Mouse (Mus musculus): Measurements from ENCODE around the gene Stox2. TPM values are rescaled to one million over a fixed set of nuclear protein-coding genes. Genes with fewer than 3 reads are reported as not detected.
"Not testable (repeated sequence)": the region's sequence is repeated elsewhere in the genome, so short reads cannot be mapped to it uniquely, and the experiment has no call there.

The Stox2 gene
- 46.7 and 47.0 TPM in 2 replicates for polyA plus RNA-seq (2015; fragmentation: Nextera tagmentation; extraction: Ambion mirVana)

GRCm38 (mm10) chr8:47446312-47447046 is at the start of gene Stox2:
TSS of gene Stox2 (minus strand) at chr8:47446362.
- Histone ChIP-seq H3K4me3 (no peak within 1 kb of the TSS), H3K9ac (no peak within 1 kb of the TSS), H3K9me3 (replicated peaks) (no peaks in the 10 kb centered on the region), H3K27me3 (no peaks in the 10 kb centered on the region), H3K4me1 (no peaks in the 10 kb centered on the region), H3K27ac (no peak within 1 kb of the TSS), H3K4me2 (no peak within 1 kb of the TSS), H3K36me3 (ENCODE audit: poor library complexity, severe bottlenecking) (no peaks in the 10 kb centered on the region)
- WGBS = 90% methylated on average over 19 of the region's 19 CpGs
- no peak for ATAC-seq

DNA sequence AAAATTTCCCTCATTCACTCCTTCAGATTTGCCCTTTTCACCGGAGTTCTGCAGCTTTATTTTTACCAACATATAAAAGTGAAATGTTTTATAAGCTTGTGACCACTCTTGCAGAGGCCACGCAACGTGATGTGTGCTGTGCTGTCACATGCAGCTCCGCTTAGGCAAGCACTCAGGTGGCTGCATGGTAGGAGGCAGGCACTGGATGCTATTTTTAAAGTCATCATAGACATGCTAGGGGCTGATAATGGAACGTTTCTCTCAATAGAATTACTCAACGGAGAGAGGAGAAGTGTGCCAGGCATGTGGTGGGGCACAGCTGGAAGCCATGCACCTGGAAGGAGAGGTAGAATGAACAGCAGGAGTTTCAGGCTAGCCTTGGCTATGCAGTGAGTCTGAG is 49.3 kb upstream of the Stox2 start:
- no peak for ATAC-seq

GRCm38 (mm10) chr8:47494602-47495153 is 48.5 kb upstream of the Stox2 start:
- Histone ChIP-seq H3K27me3 (no peaks in the 10 kb centered on the region), H3K27ac (no peak overlapping the region), H3K4me1 (no peaks in the 10 kb centered on the region), H3K36me3 (ENCODE audit: poor library complexity, severe bottlenecking) (peaks cover 89% of the 10 kb centered on the region), H3K4me3 (no peak overlapping the region), H3K9ac (no peak overlapping the region), H3K9me3 (replicated peaks) (no peaks in the 10 kb centered on the region), H3K4me2 (no peak overlapping the region)
- no peak for ATAC-seq
- 94% methylated on average over 12 of the region's 12 CpGs for WGBS

More for the DNA sequence above, 49.3 kb upstream of the Stox2 start:
- Histone ChIP-seq H3K4me3 (no peak overlapping the region), H3K9me3 (replicated peaks) (no peaks in the 10 kb centered on the region), H3K27ac (no peak overlapping the region), H3K4me1 (no peaks in the 10 kb centered on the region), H3K36me3 (ENCODE audit: poor library complexity, severe bottlenecking) (peaks cover 92% of the 10 kb centered on the region), H3K27me3 (no peaks in the 10 kb centered on the region), H3K9ac (no peak overlapping the region), H3K4me2 (no peak overlapping the region)
- 88% methylated on average over 6 of the region's 6 CpGs for WGBS

DNA sequence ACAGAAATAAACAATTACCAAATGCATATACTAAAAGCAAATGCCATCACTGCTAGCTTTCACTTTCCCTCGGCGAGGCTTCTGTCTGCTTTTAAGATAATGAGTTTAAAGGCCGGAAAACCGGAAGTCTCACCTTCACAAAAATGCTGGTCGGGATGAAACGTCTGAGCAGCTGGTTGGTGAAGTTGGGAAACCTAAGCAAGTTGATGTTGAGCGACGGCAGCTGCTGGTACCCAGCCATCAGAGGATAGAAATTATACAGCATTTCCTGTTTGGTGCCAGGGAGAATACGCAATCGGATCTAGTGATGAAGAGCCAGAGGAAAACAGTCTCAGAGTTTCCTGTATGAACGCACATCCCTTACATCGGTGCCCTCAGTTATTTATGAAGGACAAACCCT is 46.9 kb upstream of the Stox2 start:
- Histone ChIP-seq H3K36me3 (ENCODE audit: poor library complexity, severe bottlenecking) (peaks cover 89% of the 10 kb centered on the region), H3K4me2 (no peak overlapping the region), H3K9me3 (replicated peaks) (no peaks in the 10 kb centered on the region), H3K27ac (no peak overlapping the region), H3K9ac (no peak overlapping the region), H3K4me3 (no peak overlapping the region), H3K4me1 (peaks cover 5% of the 10 kb centered on the region; the same call in 1 of the 2 replicates), H3K27me3 (no peaks in the 10 kb centered on the region)
- 97% methylated on average over 12 of the region's 12 CpGs for WGBS
- no peak for ATAC-seq

GRCm38 (mm10) chr8:47487231-47487630 is 41.1 kb upstream of the Stox2 start:
- H3K4me1 ChIP-seq = peaks cover 5% of the 10 kb centered on the region; the same call in 1 of the 2 replicates
- H3K9ac ChIP-seq = no peak overlapping the region
- no peak overlapping the region for H3K4me2 ChIP-seq
- peaks cover 43% of the 10 kb centered on the region for H3K36me3 ChIP-seq (ENCODE audit: poor library complexity, severe bottlenecking)
- H3K9me3 ChIP-seq (replicated peaks) = peaks cover 4% of the 10 kb centered on the region; the same call in 1 of the 2 replicates
- WGBS = 94% methylated on average over 3 of the region's 3 CpGs
- H3K27me3 ChIP-seq = no peaks in the 10 kb centered on the region
- no peak for ATAC-seq
- no peak overlapping the region for H3K27ac ChIP-seq
- no peak overlapping the region for H3K4me3 ChIP-seq

DNA sequence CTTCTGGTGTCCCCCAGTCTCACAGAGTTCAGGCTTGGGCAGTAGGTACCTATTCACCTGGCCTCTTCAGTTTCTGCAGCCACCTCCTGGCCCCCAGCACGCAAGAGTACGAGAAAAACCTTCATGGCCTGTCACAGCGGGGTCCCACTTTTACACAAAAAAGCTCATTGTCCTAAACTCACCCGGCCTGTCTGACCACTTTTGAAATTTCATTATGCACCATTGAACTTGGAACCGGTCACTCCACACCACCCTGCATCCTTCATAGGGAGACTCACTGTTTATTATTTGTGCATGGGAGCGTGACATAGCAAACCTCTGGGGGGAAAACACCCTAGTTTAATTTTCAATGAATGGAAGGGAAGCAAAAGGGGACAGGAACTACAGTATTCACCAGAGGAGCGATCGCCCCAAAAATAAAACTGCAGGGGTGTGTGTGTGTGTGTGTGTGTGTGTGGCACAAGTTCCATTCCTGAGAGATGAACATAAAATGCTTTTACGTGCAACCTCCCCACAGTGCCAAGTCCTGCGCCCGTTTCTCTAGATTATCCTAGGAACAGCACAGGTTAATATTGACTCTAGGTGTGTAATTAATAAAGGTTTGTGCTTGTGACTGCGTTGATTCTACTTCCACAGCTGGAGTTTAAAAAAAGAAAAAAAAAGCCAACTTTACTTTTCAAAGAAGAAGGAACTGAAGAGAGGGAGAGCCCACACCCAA is 36.4 kb upstream of the Stox2 start:
- Histone ChIP-seq H3K36me3 (ENCODE audit: poor library complexity, severe bottlenecking) (peaks cover 4% of the 10 kb centered on the region), H3K4me3 (no peak overlapping the region), H3K4me1 (no peaks in the 10 kb centered on the region), H3K9ac (no peak overlapping the region), H3K27me3 (no peaks in the 10 kb centered on the region), H3K4me2 (no peak overlapping the region), H3K9me3 (replicated peaks) (peaks cover 3% of the 10 kb centered on the region; the same call in 1 of the 2 replicates), H3K27ac (no peak overlapping the region)
- 46% methylated on average over 12 of the region's 12 CpGs for WGBS
- ATAC-seq = no peak

- no peaks in the 10 kb centered on the region for H3K9me3 ChIP-seq (replicated peaks)
- no peak overlapping the region for H3K4me2 ChIP-seq
- no peak overlapping the region for H3K9ac ChIP-seq
- H3K4me1 ChIP-seq = no peaks in the 10 kb centered on the region
- H3K27ac ChIP-seq = no peak overlapping the region
- no peak for ATAC-seq
- no peak overlapping the region for H3K4me3 ChIP-seq
- H3K36me3 ChIP-seq (ENCODE audit: poor library complexity, severe bottlenecking) = no peaks in the 10 kb centered on the region; the same call in 1 of the 2 replicates
- WGBS = 80% methylated on average over 7 of the region's 7 CpGs
- no peaks in the 10 kb centered on the region for H3K27me3 ChIP-seq
Measured at GRCm38 (mm10) chr8:47480039-47480438, 33.9 kb upstream of the Stox2 start.

GRCm38 (mm10) chr8:47461650-47462049 is 15.5 kb upstream of the Stox2 start:
- no peaks in the 10 kb centered on the region for H3K4me1 ChIP-seq
- no peaks in the 10 kb centered on the region for H3K27me3 ChIP-seq
- no peak for ATAC-seq
- H3K36me3 ChIP-seq (ENCODE audit: poor library complexity, severe bottlenecking) = no peaks in the 10 kb centered on the region
- H3K9me3 ChIP-seq (replicated peaks) = no peaks in the 10 kb centered on the region; the same call in 1 of the 2 replicates
- no peak overlapping the region for H3K4me2 ChIP-seq
- H3K27ac ChIP-seq = no peak overlapping the region
- H3K4me3 ChIP-seq = no peak overlapping the region
- 81% methylated on average over 10 of the region's 10 CpGs for WGBS
- no peak overlapping the region for H3K9ac ChIP-seq

GRCm38 (mm10) chr8:47459216-47459749 is 13.1 kb upstream of the Stox2 start:
- no peak overlapping the region for H3K4me2 ChIP-seq
- H3K9me3 ChIP-seq (replicated peaks) = no peaks in the 10 kb centered on the region; the same call in 1 of the 2 replicates
- H3K36me3 ChIP-seq (ENCODE audit: poor library complexity, severe bottlenecking) = no peaks in the 10 kb centered on the region
- no peak for ATAC-seq
- H3K27ac ChIP-seq = no peak overlapping the region
- no peaks in the 10 kb centered on the region for H3K4me1 ChIP-seq
- no peak overlapping the region for H3K9ac ChIP-seq
- H3K4me3 ChIP-seq = no peak overlapping the region
- WGBS = 89% methylated on average over 6 of the region's 6 CpGs
- no peaks in the 10 kb centered on the region for H3K27me3 ChIP-seq

- no peaks in the 10 kb centered on the region for H3K4me1 ChIP-seq
- H3K27ac ChIP-seq = no peak overlapping the region
- no peak overlapping the region for H3K9ac ChIP-seq
- H3K36me3 ChIP-seq (ENCODE audit: poor library complexity, severe bottlenecking) = no peaks in the 10 kb centered on the region
- ATAC-seq = no peak
- H3K4me3 ChIP-seq = no peak overlapping the region
- H3K27me3 ChIP-seq = no peaks in the 10 kb centered on the region
- H3K4me2 ChIP-seq = no peak overlapping the region
- 96% methylated on average over 10 of the region's 10 CpGs for WGBS
- H3K9me3 ChIP-seq (replicated peaks) = no peaks in the 10 kb centered on the region; the same call in 1 of the 2 replicates
Measured at GRCm38 (mm10) chr8:47458591-47458990, 12.4 kb upstream of the Stox2 start.

GRCm38 (mm10) chr8:47449211-47449610 is 3.0 kb upstream of the Stox2 start:
- not testable (repeated sequence) for ATAC-seq

DNA sequence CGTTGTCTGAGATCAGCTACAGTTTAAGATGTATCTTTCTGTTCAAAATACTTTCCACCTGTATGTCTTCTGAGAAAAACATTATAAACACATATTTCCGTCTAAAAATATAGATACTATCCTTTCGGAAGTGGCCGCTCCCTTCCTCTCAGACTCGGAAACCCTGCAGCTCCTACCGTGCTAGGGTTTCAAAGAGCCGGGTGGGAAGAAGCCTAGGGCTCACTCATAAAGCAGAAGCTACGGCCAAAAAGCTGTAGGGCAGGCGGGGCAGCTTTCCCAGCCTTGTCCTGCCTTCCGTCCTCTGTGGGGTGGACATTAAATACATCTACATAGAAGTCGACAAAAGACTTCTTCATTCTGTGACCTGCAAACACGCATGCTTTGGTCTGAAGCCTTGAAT is 6.9 kb downstream of the Stox2 start:
- Histone ChIP-seq H3K4me3 (no peak overlapping the region), H3K9ac (no peak overlapping the region), H3K27me3 (no peaks in the 10 kb centered on the region), H3K27ac (no peak overlapping the region), H3K4me1 (no peaks in the 10 kb centered on the region), H3K36me3 (ENCODE audit: poor library complexity, severe bottlenecking) (no peaks in the 10 kb centered on the region), H3K9me3 (replicated peaks) (no peaks in the 10 kb centered on the region), H3K4me2 (no peak overlapping the region)
- no peak for ATAC-seq
- 69% methylated on average over 12 of the region's 12 CpGs for WGBS

More at GRCm38 (mm10) chr8:47449211-47449610, 3.0 kb upstream of the Stox2 start:
- H3K4me2 ChIP-seq; H3K4me3 ChIP-seq; H3K9ac ChIP-seq; H3K27me3 ChIP-seq; H3K27ac ChIP-seq; H3K36me3 ChIP-seq (ENCODE audit: poor library complexity, severe bottlenecking); H3K4me1 ChIP-seq; H3K9me3 ChIP-seq (replicated peaks): not testable (repeated sequence)
- WGBS = 95% methylated on average over 2 of the region's 2 CpGs

Data from forebrain, embryonic 13.5 days (tissue).